Comparison of ENCODE assay signal across 7 mouse cellular contexts in genomic region chr11:121388554-121388945, GRCm38 (mm10). TPM values are rescaled to one million over a fixed set of nuclear protein-coding genes. Genes with fewer than 3 reads are reported as not detected.
DNase-seq lines count a peak whose midpoint lies in the region; ATAC-seq lines count a peak whose summit lies in the region.

No protein-coding gene starts in this region.

- peak overlapping the region; percentile 97 for H3K4me2 ChIP-seq in lung, embryonic 16.5 days (ENCODE audit: low read depth, low read length)
- H3K4me2 ChIP-seq in forebrain, embryonic 14.5 days (ENCODE audit: low read length) = peak overlapping the region; percentile 91
- peak overlapping the region; percentile 94 for H3K4me2 ChIP-seq in liver, embryonic 11.5 days
- H3K4me2 ChIP-seq in stomach, embryonic 15.5 days = peak overlapping the region; percentile 94

- 5% methylated on average over 6 of the region's 6 CpGs for WGBS in lung, embryonic 16.5 days
- WGBS in forebrain, embryonic 14.5 days = 10% methylated on average over 6 of the region's 6 CpGs
- 16% methylated on average over 6 of the region's 6 CpGs for WGBS in liver, embryonic 11.5 days
- 9% methylated on average over 6 of the region's 6 CpGs for WGBS in stomach, embryonic 15.5 days

- H3K9me3 ChIP-seq in lung, embryonic 16.5 days (ENCODE audit: control insufficient read depth, low read length) = no peaks in the 10 kb centered on the region
- no peaks in the 10 kb centered on the region for H3K9me3 ChIP-seq in forebrain, embryonic 14.5 days (replicated peaks; ENCODE audit: control insufficient read depth, low read length)
- no peaks in the 10 kb centered on the region for H3K9me3 ChIP-seq in liver, embryonic 11.5 days (ENCODE audit: control insufficient read depth, low read length)
- H3K9me3 ChIP-seq in stomach, embryonic 15.5 days = no peaks in the 10 kb centered on the region

- H3K9ac ChIP-seq in lung, embryonic 16.5 days (ENCODE audit: low read length) = no peak overlapping the region
- no peak overlapping the region for H3K9ac ChIP-seq in forebrain, embryonic 14.5 days (ENCODE audit: low read length)
- no peak overlapping the region for H3K9ac ChIP-seq in liver, embryonic 11.5 days (ENCODE audit: low read depth, low read length)
- H3K9ac ChIP-seq in stomach, embryonic 15.5 days = no peak overlapping the region

- no peak; the same call in 1 of the 2 replicates for ATAC-seq in lung, embryonic 16.5 days (ENCODE audit: low read depth)
- no peak for ATAC-seq in forebrain, embryonic 14.5 days
- ATAC-seq in liver, embryonic 11.5 days (replicated peaks; ENCODE audit: low FRiP score) = no peak
- no peak for ATAC-seq in stomach, embryonic 15.5 days (ENCODE audit: insufficient read depth, low FRiP score, low read depth)

- no peaks in the 10 kb centered on the region for H3K27me3 ChIP-seq in lung, embryonic 16.5 days (ENCODE audit: control insufficient read depth, insufficient read depth, low read depth, low read length)
- no peaks in the 10 kb centered on the region for H3K27me3 ChIP-seq in forebrain, embryonic 14.5 days (replicated peaks; ENCODE audit: control insufficient read depth, insufficient read depth, low read length)
- H3K27me3 ChIP-seq in liver, embryonic 11.5 days (replicated peaks; ENCODE audit: control insufficient read depth, insufficient read depth, low read length) = peaks cover 7% of the 10 kb centered on the region
- H3K27me3 ChIP-seq in stomach, embryonic 15.5 days (replicated peaks) = 0 out of 2 replicates have a peak, but pooled peaks cover 3% of the 10 kb centered on the region

- H3K4me1 ChIP-seq in lung, embryonic 16.5 days (replicated peaks; ENCODE audit: control insufficient read depth, insufficient read depth, low read length) = peaks cover 5% of the 10 kb centered on the region; the same call in 1 of the 2 replicates
- peaks cover 3% of the 10 kb centered on the region; the same call in 1 of the 2 replicates for H3K4me1 ChIP-seq in forebrain, embryonic 14.5 days (ENCODE audit: control insufficient read depth, insufficient read depth, low read length)
- no peaks in the 10 kb centered on the region; the same call in 1 of the 2 replicates for H3K4me1 ChIP-seq in liver, embryonic 11.5 days (replicated peaks; ENCODE audit: control insufficient read depth, insufficient read depth, low read length)
- H3K4me1 ChIP-seq in stomach, embryonic 15.5 days = 0 out of 2 replicates have a peak, but pooled peaks cover 8% of the 10 kb centered on the region

- no peak for DNase-seq in lung, postnatal 25 days (ENCODE audit: low spot score)
- DNase-seq in forebrain, embryonic 14.5 days (ENCODE audit: low spot score) = no peak
- DNase-seq in liver, embryonic 11.5 days (ENCODE audit: low spot score) = no peak
- no peak for DNase-seq in gastrocnemius, postnatal 14 days
- DNase-seq in embryo, embryonic 11 days = no peak

- no peak overlapping the region for H3K27ac ChIP-seq in lung, embryonic 16.5 days (ENCODE audit: low read length)
- no peak overlapping the region for H3K27ac ChIP-seq in forebrain, embryonic 14.5 days (ENCODE audit: low read depth, low read length)
- no peak overlapping the region for H3K27ac ChIP-seq in liver, embryonic 11.5 days (ENCODE audit: low read depth, low read length)
- H3K27ac ChIP-seq in stomach, embryonic 15.5 days = no peak overlapping the region

- peak overlapping the region; percentile 68 for H3K4me3 ChIP-seq in lung, embryonic 16.5 days (ENCODE audit: low read length)
- peak overlapping the region; percentile 54 for H3K4me3 ChIP-seq in forebrain, embryonic 14.5 days (ENCODE audit: low read depth, low read length)
- H3K4me3 ChIP-seq in liver, embryonic 11.5 days (ENCODE audit: low read depth, low read length) = peak overlapping the region; percentile 63; the same call in 1 of the 2 replicates
- peak overlapping the region; percentile 64 for H3K4me3 ChIP-seq in stomach, embryonic 15.5 days (replicated peaks)

- no peaks in the 10 kb centered on the region for H3K36me3 ChIP-seq in lung, embryonic 16.5 days (ENCODE audit: control insufficient read depth, insufficient read depth, low read length)
- H3K36me3 ChIP-seq in forebrain, embryonic 14.5 days (ENCODE audit: control insufficient read depth, insufficient read depth, low read length) = no peaks in the 10 kb centered on the region
- no peaks in the 10 kb centered on the region for H3K36me3 ChIP-seq in liver, embryonic 11.5 days (ENCODE audit: control insufficient read depth, insufficient read depth, low read length)
- H3K36me3 ChIP-seq in stomach, embryonic 15.5 days = no peaks in the 10 kb centered on the region

- intact Hi-C loops in gastrocnemius, postnatal 14 days (cut with DNase I; ENCODE audit: low total_unique reads) = no loop called here

RNA-seq across cellular contexts. Expression of gene Rab40b, which starts 0.5 kb away (rescaled TPM):
- 6.0 and 7.1 TPM in 2 replicates for polyA plus RNA-seq in lung, embryonic 16.5 days (2015; fragmentation: Nextera tagmentation; extraction: Ambion mirVana)
- polyA plus RNA-seq in forebrain, embryonic 14.5 days (2014; fragmentation: Nextera tagmentation; extraction: Ambion mirVana) = 7.2 and 9.0 TPM in 2 replicates
- 0.94 and 1.2 TPM in 2 replicates for polyA plus RNA-seq in liver, embryonic 11.5 days (2014; fragmentation: Nextera tagmentation; extraction: Ambion mirVana)
- polyA plus RNA-seq in stomach, embryonic 15.5 days (2015; fragmentation: Nextera tagmentation; extraction: Ambion mirVana) = 7.1 and 7.6 TPM in 2 replicates
- total RNA-seq in gastrocnemius, postnatal 14 days (2021) = 10 to 100 TPM; 14.7 to 20.5 TPM

RNA-seq across cellular contexts. Expression of gene Fn3krp, which starts 32.7 kb away (rescaled TPM):
- polyA plus RNA-seq in lung, embryonic 16.5 days (2015; fragmentation: Nextera tagmentation; extraction: Ambion mirVana) = 6.7 and 9.3 TPM in 2 replicates
- 7.2 and 7.5 TPM in 2 replicates for polyA plus RNA-seq in forebrain, embryonic 14.5 days (2014; fragmentation: Nextera tagmentation; extraction: Ambion mirVana)
- 8.6 and 10.5 TPM in 2 replicates for polyA plus RNA-seq in liver, embryonic 11.5 days (2014; fragmentation: Nextera tagmentation; extraction: Ambion mirVana)
- polyA plus RNA-seq in stomach, embryonic 15.5 days (2015; fragmentation: Nextera tagmentation; extraction: Ambion mirVana) = 7.8 and 9.9 TPM in 2 replicates
- total RNA-seq in gastrocnemius, postnatal 14 days (2021) = 1 to 10 TPM; 4.4 to 5.1 TPM

RNA-seq across cellular contexts. Expression of gene Wdr45b, which starts 34.3 kb away (rescaled TPM):
- polyA plus RNA-seq in lung, embryonic 16.5 days (2015; fragmentation: Nextera tagmentation; extraction: Ambion mirVana) = 94.8 and 98.7 TPM in 2 replicates
- 114 and 119 TPM in 2 replicates for polyA plus RNA-seq in forebrain, embryonic 14.5 days (2014; fragmentation: Nextera tagmentation; extraction: Ambion mirVana)
- polyA plus RNA-seq in liver, embryonic 11.5 days (2014; fragmentation: Nextera tagmentation; extraction: Ambion mirVana) = 53.3 and 55.4 TPM in 2 replicates
- polyA plus RNA-seq in stomach, embryonic 15.5 days (2015; fragmentation: Nextera tagmentation; extraction: Ambion mirVana) = 79.6 and 82.9 TPM in 2 replicates
- total RNA-seq in gastrocnemius, postnatal 14 days (2021) = 10 to 100 TPM; 26.1 to 31.5 TPM

RNA-seq across cellular contexts. Expression of gene Fn3k, which starts 46.2 kb away (rescaled TPM):
- polyA plus RNA-seq in lung, embryonic 16.5 days (2015; fragmentation: Nextera tagmentation; extraction: Ambion mirVana) = 0.60 and 1.3 TPM in 2 replicates
- polyA plus RNA-seq in forebrain, embryonic 14.5 days (2014; fragmentation: Nextera tagmentation; extraction: Ambion mirVana) = 2.6 and 3.4 TPM in 2 replicates
- 4.7 and 7.8 TPM in 2 replicates for polyA plus RNA-seq in liver, embryonic 11.5 days (2014; fragmentation: Nextera tagmentation; extraction: Ambion mirVana)
- 2.1 and 3.6 TPM in 2 replicates for polyA plus RNA-seq in stomach, embryonic 15.5 days (2015; fragmentation: Nextera tagmentation; extraction: Ambion mirVana)
- 1 to 10 TPM; 6.7 to 7.8 TPM for total RNA-seq in gastrocnemius, postnatal 14 days (2021)
